Mouse (Mus musculus) testis, postnatal 14 days (tissue): ENCODE results near the gene Tnfrsf12a.

ENCODE experiments used
- DNase-seq: peaks from one replicate; pipeline ENCODE4 v3.0.0; 2021; ENCODE audit warnings: low spot score

The Tnfrsf12a gene

DNA sequence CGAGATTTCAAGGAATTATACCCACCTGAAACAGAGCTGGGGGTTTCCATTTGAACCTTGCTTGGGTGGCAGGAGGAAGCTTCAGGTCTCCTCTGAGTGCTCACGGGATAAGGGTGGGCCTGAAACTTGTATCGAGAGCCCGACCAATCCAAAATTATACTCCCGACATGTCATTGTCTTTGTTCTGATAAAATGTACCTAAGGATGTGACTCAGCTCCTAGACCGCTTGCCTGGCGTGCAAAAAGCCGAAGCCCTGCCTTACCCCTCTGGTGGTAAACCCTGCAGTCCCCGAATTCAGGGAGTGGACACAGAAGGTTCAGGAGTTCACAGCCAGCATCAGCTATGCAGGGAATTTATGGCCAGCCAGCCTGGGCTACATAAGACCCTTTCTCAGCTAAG is 3.1 kb upstream of the Tnfrsf12a start:
- DNase-seq, result no peak

DNA sequence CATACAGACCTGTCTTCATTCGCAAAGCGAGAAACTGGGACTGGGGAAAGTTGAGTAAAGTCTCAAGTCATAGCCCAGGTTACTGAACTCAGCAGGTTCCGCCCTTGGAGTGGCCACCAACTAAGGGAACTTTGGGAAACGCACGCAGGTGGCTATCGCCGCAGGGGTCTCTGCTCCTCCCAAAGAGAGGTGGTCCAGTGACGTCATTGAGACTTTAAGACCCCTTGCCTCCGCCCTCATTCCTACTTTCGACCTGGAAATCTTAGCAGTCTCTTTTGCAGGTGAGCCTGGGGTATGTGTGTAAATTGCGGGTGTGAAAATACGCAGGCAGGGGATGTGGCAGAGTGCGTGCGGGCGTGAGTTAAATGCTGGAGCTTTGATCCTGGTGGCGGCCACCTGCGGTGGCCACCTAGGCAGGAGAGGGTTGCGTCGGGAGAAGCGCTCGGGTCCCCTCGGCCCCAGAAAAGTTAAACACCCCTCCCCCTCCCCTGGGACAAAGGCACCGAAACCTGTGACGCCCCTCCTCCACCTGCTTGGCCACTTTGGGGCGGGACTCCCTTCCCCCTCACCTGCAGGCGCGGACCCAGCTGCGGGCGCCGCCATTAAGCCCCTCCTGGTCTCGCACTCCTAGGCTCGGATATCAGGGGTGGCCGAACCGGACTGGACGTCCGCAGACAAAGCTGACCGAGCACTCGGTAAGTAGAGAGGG is 2.0 kb upstream of the Tnfrsf12a start, which contains the start of gene Cldn6:
Gene Cldn6, plus strand, starts transcription at position 123 of the 709 bp plus-strand sequence.
- DNase-seq, result no peak

DNA sequence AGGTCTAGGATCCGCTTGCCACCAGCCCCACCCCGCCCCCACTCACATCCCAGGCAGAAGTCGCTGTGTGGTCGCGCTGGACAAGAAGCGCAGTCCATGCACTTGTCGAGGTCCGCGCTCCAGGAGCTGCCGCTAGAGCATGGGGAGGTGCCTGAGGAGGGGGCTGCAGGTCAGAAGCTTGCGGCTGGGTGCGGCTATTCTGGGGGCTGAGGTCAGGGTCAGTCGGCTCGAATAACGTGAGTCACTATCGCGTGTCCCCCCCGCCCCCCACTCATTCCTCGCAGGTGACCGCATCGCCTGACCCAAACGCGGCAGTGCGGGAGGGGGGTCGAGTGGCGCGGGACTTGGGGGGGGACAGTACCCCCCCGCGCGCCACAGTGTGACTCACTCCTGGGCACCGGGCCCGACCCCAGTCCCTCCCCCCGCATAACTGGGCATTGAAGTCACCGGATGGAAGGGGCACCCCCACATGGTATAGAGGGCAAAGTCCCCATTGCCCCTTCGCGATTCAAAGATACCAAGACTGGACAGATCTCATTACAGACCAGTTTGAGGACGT is 716 bp downstream of the Tnfrsf12a start:
- DNase-seq, result no peak

DNA sequence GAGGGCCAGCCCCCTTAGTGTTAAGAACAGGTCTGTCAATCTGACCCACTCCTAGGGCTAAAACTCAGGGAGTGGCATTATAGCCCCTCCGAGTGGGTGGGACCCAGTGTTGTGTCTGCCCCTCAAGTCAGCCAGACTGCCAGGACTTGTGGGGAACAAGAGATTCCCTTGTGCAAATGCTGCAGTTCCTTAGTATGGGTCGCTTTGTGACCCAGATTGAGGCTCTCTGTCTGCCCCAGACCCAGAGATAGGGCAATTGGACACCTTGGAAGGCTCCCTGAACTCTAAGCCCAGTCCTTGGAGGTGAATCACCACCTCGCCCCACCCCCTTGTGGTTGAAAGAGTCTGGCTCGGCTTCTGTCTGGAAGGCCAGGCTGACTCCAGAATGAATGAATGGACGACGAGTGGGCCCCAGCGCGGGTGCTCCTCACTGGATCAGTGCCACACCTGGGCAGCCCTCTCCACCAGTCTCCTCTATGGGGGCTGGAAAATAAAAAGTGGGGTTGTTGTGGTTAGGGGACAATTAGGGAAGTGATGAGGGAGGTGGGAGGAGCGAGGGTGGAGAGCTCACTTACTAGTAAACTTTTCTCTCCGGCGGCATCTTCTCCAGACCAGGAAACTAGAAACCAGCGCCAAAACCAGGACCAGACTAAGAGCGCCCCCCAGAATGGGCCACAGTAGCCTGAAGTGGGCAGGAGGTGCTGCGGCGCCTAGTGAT is 1.5 kb downstream of the Tnfrsf12a start:
- no peak for DNase-seq

DNA sequence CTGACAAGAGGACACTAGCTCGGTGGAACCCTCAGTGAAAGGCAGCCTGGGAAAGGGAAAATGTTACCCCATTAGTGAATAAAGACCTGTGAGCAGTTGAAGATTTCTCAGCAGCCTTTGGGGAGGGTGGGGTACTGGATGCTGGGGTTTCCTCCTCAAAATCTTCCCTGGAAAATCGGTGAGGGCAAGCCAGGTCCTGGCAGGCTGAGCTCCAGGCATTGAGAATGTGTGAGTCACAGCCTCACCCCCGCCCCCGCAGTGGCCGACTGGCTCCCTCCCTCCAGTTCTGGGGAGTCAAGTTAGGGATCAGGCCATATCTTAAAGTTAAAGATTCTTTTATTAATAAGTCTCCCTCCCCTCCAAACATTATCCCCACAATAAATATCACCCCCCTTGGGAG is 2.1 kb downstream of the Tnfrsf12a start:
- DNase-seq, result no peak

DNA sequence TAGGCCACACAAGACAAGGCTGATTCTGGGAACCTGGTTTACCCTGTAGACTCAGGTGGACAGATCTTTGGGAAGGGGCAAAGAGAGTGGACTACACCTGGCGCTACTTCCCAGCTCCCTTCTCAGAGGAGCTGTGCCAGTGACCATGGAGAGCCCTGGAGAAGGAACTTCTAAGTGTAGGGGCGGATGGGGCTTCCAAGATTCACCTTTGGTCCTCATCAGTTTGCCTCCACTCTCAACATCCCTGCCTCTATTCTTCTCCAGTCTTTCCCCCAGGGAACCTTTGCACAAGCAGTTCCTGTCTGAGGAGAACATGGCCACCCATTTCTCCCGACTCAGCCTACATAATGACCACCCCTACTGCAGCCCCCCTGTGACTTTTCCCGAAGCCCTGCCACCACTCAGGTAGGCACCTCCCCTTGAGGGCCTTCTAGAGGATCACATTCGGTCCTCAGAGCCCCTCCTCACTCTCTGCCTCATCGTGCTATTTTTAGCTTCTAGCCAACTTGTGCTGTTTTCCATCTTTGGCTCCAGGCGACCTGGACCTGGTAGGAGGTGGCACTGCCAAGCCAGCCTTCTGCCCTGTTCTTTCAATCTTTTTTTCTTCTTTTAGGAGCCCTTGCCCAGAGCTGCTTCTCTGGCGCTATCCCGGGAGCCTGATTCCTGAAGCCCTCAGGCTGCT is 2.9 kb downstream of the Tnfrsf12a start:
- DNase-seq, result no peak

DNA sequence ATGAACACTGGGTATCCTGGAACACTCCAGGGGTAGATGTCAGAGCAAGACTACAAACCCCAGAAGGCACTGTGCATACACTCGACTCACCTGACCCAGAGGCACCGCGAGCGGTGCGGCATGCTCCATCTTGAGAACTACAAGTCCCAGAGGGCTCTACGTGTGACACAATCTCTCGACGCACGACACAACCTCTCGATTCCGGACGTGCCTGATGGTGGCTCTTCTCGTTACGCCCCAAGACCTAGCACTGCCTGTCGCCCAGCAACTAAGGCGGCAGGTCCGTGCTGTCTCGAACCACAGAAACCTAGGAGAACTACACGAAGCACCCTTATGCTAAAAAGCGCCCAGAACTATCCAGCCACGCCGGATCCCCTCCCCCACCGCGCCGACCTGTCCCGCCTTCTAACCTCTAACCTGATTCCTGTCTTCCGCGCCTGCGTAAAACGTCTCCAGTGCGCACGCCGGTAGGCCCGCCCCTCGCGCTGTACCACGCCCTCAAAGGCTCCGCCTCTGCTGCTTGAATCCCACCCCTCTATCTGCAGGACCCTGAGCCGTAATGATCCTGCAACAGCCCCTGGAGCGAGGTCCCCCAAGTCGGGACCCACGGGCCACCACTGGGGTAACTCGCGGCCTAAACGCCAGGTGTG is 3.7 kb downstream of the Tnfrsf12a start, which contains the start of the genes Hcfc1r1 and Thoc6:
Gene Hcfc1r1, plus strand, starts transcription at position 173 of the 650 bp plus-strand sequence.
Gene Thoc6, minus strand, starts transcription at position 459 of the 650 bp plus-strand sequence.
- DNase-seq, result peak; percentile 90

DNA sequence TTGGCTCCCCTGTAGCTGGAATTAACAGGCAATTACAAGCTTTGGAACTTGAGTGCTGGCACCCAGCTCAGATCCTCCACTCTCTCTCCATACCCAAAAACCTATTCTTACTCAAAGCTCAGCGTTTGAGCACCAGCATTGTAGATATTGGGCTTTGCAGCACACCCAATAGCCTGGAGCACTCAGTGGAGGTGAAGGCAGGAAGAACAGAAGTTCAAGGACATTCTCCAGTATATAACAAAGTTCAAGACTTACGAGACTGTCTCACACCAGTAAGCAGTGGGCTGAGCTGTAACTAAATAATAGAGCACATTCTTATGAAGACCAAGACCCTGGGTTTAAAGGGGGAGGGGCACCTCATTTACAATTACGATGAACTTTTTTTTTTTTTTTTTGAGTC is 4.5 kb downstream of the Tnfrsf12a start:
- DNase-seq, result no peak

DNA sequence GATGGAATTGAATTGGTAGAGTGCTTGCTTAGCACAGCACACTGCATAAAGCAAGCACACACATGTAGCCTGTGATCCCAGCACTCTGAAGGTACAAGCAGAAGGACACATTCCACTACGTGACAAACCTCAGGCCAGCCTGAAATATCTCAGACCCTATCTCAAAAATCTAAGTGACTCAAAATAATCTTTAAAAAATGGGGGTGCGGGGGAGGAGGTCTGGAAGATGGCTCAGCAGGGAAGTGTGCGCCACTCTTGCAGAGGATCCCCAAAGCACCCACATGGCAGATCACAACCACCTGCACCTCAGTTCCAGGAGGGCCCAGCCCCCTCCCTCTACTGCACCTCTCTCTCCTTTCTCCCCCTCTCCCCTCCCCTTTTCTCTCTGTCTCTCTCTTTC is 5.7 kb downstream of the Tnfrsf12a start:
- DNase-seq, result no peak

DNA sequence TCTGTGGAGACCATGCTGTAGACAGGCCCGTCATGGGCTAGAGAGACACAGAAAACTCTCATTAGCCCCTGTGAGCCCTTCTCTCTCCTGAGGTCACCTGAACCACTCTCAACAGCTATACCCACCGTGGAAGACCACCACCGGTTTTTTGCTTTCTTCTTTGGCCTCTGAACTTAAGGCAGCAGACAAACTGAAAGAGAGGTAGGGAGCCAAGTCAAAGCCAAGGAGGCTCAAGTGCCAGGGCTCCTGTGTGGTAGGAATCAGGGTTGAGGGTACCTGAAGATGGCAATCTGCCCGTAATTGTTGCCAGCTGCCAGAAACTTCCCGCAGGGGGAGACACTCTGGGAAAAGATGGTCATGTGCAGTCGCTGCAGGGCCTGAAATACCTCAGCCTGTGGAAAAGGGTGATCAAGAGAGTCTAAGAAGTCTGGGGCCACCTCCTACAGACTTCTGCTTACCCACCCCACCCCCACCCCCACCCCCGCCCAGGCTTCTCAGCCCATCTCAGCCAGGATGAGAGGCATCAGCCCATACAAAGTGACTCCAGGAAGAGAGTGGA is 6.7 kb downstream of the Tnfrsf12a start:
- no peak for DNase-seq

DNA sequence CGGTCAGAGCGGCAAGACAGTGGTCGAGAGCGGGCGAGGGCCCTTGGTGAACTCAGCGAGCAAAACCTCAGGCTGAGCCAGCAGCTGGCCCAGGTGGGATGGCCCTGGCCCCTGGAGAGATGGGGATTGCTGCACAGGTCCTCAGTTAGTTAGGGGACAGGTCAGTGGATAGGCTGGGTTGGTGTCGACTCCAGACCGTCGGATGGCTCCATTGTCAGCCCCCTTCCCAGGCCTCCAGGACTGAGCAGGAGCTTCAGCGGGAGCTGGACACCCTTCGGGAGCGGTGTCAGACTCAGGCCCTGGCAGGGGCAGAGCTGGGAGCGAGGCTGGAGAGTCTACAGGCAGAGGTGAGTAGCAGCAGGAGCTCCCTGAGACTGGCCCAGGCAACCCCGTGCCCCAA is 11.8 kb downstream of the Tnfrsf12a start:
- peak; percentile 5 for DNase-seq

DNA sequence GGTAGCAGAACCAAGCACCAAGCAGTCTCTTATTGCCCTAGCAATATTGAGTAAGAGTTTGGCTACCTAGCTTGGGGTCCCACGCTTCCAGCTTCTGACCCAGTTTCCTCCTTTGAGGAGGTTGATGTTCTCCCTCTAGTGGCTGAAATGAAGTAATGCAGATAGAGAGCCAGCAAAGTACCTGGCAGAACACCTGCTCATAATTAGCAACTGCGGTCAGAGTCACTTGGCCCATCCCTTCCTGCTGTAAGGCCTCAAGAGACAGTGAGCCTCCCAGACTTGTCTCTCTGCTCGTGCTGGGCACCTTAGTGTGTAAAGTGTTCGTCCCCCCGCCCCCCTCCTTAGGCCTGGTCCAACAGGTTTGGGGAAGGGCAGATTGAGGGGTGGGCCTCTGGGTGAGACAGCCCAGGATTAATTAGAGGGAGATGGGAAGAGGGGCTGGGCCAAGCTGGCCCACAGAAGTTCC is 12.7 kb downstream of the Tnfrsf12a start:
- peak; percentile 38 for DNase-seq

DNA sequence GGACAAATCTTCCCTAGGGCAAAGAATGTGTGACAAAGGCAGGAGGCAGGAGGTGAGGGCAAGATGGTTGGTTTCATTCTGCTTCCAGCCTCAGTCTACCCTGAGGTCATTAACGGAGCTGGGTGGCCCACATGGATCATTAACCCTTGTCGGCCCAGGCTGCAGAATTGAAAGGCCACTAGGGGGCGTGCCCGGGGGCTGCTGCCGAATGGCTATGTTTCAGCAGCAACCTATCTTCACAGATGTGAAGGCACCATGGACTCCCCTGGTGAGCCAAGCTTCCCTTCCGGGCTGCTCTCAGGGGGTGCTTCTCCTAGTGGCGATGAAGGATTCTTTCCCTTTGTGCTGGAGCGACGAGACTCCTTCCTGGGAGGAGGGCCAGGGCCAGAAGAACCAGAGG is 15.7 kb downstream of the Tnfrsf12a start:
- peak; percentile 31 for DNase-seq

DNA sequence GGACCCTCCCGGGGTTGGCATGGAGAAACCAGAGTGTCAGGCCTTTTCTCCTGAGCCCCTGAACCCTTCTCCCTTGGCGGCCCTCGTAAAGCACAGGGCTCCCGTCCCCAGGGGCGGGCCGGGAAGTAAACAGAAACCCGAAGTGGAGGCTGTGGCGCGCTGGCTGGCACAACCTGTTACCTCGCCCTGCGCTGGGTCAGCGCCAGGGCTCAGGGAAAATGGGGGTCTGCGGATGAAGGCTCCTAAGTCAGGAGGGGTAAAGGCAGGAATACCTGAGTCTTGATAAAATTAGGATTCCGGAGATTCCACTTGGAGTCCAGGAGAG is 16.4 kb downstream of the Tnfrsf12a start:
- DNase-seq, result no peak

DNA sequence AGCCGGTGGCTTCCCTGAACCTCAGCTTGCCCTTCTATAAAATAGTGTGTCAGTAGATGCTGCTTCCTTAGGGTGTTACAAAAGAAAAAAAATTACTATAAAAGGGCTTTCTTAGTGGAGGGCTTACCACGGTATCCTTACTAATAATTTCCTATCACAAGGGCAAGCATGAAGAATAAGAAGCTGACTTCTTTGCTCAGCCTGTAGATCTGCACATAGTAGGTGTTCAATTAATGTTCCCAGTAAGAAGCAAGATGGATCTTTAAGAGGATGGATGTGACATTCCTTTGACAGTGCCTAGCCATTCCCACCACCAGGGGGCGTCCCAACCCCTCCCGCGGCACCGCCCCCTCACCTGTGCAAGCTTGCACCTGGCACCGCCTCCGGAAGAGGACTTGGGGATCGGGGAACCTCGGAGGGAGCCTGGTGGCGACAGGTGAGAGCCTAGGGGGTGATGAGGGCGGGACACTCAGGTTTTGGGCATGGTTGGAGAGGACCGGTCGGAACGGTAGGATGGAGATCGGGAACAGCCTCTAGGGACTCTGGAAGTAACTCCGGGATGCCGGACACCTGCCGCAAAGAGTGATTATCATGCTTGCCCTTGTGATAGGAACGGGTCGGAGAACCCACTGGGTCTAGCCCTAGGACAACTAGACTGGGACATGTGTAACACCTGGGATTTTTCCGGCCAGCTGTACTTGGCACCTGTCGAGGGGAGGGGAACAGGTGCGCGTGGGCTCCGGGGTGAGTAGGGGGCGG is 17.0 kb downstream of the Tnfrsf12a start, which contains the start of gene Bicdl2:
Gene Bicdl2, plus strand, starts transcription at position 390 of the 759 bp plus-strand sequence.
- no peak for DNase-seq

DNA sequence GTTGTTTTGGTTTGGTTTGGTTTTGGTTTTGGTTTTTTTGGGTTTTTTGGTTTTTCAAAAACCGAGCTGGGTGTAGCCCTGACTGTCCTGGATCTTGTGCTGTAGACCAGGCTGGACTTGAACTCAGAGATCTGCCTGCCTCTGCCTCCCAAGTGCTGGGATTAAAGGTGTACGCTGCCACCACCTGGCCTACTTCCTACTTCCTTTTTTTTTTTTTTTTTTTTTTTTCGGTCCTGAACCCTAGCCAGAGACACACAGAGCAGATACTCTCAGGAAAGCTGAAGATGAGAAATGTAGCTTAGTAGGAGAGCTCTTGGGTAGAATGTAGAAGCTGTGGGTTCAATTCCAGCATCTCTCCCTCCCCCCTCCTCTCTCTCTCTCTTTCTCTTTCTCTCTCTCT is 18.8 kb downstream of the Tnfrsf12a start:
- DNase-seq, result no peak

DNA sequence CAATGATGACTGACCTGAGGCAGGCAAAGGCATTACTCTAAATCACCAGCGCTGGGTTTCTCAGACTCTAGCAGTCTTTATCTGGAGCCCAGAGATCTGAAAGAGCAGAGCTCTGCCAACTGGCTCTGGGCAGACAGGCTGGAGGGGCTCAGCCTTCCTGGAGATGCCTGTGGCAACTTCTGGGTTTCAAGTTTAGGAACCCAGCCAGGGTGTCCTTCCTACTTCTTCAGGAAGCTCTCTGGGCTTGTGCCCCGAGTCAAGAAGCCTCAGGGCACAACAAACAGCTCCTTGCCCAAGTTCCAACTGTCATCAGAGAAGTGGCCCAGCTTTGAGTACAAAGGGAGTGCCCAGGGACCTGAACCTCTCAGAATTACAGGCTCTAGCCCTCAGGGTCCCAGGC is 22.9 kb downstream of the Tnfrsf12a start:
- no peak for DNase-seq

DNA sequence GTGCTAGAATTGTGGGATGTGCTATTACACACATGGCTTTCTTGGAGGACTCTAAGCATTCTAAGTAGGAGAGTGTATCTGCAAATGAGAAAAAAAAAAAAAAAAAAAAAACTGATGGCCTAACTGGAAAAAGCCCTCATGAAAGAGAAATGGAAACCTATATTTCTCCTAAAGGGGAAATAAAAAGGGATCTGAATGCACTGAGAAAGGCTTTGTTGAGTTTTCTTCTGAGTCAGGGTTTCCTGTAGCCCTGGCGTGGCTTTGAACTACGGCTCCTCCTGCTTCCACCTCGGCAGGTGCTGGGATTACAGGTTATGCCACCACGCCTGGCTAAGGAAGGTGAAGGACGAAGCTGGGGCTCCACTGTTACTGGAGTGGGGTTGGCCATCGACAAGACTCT is 23.3 kb downstream of the Tnfrsf12a start:
- DNase-seq, result no peak

DNA sequence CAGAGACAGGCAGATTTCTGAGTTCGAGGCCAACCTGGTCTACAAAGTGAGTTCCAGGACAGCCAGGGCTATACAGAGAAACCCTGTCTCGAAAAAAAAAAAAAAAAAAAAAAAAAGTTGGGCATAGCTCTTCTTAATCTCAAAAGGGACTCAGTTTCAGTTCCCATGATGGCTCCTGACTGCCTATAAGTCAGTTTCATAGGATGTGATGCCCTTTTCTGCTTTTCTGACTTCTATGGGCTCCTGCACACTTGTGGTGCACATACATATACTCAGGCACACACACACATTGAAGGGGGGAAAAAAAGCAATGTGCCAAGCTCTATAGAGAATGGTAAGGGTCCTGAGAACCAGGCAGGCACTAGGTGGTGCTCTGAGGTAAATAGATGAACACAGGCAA is 23.9 kb downstream of the Tnfrsf12a start:
- DNase-seq, result no peak

DNA sequence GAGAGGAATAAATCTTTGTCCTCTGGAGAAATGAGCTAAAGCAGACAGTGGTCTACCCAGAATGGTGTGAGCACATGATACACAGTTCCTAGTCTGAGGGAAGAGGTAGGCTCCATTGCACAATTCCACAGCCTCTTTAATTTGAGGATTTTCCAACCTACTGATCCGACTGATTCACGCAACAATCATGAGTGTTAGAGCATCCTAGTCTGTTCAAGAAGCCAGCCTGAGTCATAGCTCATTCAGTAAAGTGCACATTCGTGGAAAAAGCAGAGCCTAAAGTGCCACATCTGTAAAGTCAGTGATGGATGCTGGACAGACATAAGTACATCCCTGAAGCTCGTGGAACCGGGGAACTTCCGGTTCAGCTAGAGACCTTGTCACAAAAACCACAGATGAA is 25.9 kb downstream of the Tnfrsf12a start:
- no peak for DNase-seq

DNA sequence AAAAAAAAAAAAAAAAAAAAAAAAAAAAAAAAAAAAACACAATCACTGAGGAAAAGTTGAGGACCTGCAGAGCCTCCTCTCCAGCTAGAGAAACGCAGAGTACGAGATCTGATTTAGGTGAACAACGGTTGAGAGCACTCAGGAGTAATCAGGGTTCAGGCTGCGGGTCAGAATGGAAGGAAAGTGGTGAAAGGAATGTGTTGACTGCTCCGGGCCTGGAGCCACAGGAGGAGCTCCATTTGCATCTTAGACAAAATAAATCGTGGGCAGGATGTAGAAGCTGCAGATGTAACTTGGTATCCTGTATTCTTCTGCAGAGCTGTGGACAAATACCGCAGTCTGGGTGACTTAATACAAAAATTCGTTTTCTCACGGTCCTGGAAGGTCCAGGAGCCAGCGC is 31.4 kb downstream of the Tnfrsf12a start:
- DNase-seq, result no peak
